ENCODE assay signal across 19 mouse cellular contexts in the genomic region with DNA sequence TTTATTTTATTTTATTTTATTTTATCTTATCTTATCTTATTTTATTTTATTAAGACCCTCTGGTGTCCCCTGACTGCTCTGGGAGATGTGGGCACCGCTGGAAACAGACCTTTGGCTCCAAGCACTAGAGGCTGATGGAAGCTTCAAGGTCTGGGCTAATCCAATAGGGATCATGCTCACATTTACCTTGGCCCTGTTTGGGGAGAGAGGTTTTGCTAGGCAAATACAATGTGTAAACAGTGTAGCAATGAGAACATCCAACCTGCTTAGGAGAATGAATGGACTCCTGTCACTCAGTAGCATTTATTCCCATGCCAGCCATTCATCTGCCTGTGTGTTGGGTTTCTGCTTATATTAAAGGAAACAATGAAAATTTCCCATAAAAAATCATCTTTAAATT.
"Had no signal": no experiment of that assay in that cellular context is flagged by ENCODE, and none has a peak within 500 bp of the region (broad histone marks: within the 10 kb centered on the region; RNA-seq: fewer than 3 reads in every experiment).

No protein-coding gene starts in this region.

- H3K4me2 ChIP-seq: limb, embryonic 13.5 days; lung, embryonic 15.5 days; midbrain, embryonic 13.5 days had no signal

- DNase-seq: kidney, adult 2 months; kidney, postnatal 25 days; layer of hippocampus, adult 9-11 months; lung, adult 18-20 months; lung, postnatal 10 days; lung, postnatal 36 days; retina, postnatal 1 day; right cerebral cortex, postnatal 25 days; spleen, adult 18-20 months; thymus, postnatal 25 days had no signal

- ATAC-seq: intestine, postnatal 0 days; midbrain, embryonic 13.5 days had no signal

- H3K4me1 ChIP-seq: limb, embryonic 10.5 days; limb, embryonic 13.5 days; megakaryocyte, embryonic 14.5 days; midbrain, embryonic 10.5 days; midbrain, embryonic 13.5 days had no signal

- H3K9me3 ChIP-seq: lung, embryonic 15.5 days; midbrain, embryonic 10.5 days had no signal

- H3K4me3 ChIP-seq: layer of hippocampus, adult 2 months; limb, embryonic 10.5 days; limb, embryonic 13.5 days; lung, embryonic 15.5 days; megakaryocyte, embryonic 14.5 days; midbrain, embryonic 10.5 days; midbrain, embryonic 13.5 days had no signal

- H3K9ac ChIP-seq: limb, embryonic 13.5 days; lung, embryonic 15.5 days; midbrain, embryonic 13.5 days had no signal

- H3K27ac ChIP-seq: kidney, postnatal 0 days; layer of hippocampus, adult 2 months; limb, embryonic 10.5 days; limb, embryonic 13.5 days; lung, embryonic 15.5 days; midbrain, embryonic 10.5 days; midbrain, embryonic 13.5 days had no signal

- H3K27me3 ChIP-seq: limb, embryonic 13.5 days; lung, embryonic 15.5 days; megakaryocyte, embryonic 14.5 days; midbrain, embryonic 13.5 days had no signal

- H3K36me3 ChIP-seq: limb, embryonic 10.5 days; limb, embryonic 13.5 days; lung, embryonic 15.5 days; midbrain, embryonic 10.5 days; midbrain, embryonic 13.5 days had no signal
